Mouse (Mus musculus): ENCODE results near the gene Lcn12.

GRCm38 (mm10) chr2:25506964-25507363, 13.3 kb upstream of the Lcn12 start:
- TF ChIP-seq CTCF (IDR thresholded peaks at IDR 0.05; ENCODE audit: low read depth, low read length) (no peak), GATA1 (IDR thresholded peaks at IDR 0.05; ENCODE audit: borderline replicate concordance, low read length) (no peak)

Measured in G1E (cell line).